Mouse (Mus musculus) central nervous system, embryonic 14 days (tissue): ENCODE results near the gene Cort. TPM values are rescaled to one million over a fixed set of nuclear protein-coding genes. Genes with fewer than 3 reads are reported as not detected.

Experiments
- polyA plus RNA-seq: library from polyadenylated mRNA; depleted of rRNA; stranded (reverse); fragments of >200 nt; gene quantifications from 2 replicates; pipeline ENCODE4 v1.2.3, GENCODE M21; 2012; rRNA removed

Cort gene
- 0.37 and 0.59 TPM in 2 replicates for polyA plus RNA-seq

GRCm38 (mm10) chr4:149126663-149127062 is at the start of gene Cort:
Gene Cort, minus strand, starts transcription at chr4:149126763.

GRCm38 (mm10) chr4:149166215-149166946 is 39.8 kb upstream of the Cort start, which contains the start of gene Pgd:
Gene Pgd, minus strand, starts transcription at chr4:149166771.

GRCm38 (mm10) chr4:149136982-149137770 is 10.6 kb upstream of the Cort start, which contains the start of gene Cenps:
Gene Cenps, minus strand, starts transcription at chr4:149137629.

DNA sequence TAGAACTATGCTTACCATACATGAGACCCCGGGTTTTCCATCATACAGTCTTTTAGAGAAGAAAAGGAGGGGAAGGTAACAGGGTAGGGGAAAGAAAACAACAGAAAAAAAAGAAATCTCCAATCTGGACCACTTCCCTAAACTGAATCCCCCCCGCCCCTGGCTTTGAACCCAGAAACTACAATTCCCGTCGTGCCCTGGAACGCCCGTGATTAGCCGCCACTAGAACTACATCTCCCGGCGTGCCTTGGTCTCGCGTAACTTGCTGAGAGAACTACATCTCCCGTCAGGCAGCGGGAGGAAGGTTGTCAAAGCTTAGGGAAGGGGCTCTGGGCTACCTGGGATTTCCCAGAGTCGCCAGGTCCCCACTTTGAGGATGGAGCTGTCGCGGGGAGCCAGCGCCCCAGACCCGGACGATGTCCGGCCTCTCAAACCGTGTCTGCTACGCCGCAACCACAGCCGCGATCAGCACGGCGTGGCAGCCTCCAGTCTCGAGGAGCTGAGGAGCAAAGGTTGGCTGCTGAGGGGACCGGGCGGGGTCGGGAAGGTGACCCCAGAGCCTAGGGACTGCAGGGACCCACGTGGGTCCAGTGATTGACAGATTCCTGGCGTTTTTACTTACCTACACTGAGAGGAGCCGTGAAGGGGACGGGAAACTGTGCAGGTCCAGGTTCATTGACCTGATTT is 22.5 kb downstream of the Cort start, which contains the start of gene Dffa:
Dffa (plus strand) TSS at position 272 of the 687 bp plus-strand sequence.

DNA sequence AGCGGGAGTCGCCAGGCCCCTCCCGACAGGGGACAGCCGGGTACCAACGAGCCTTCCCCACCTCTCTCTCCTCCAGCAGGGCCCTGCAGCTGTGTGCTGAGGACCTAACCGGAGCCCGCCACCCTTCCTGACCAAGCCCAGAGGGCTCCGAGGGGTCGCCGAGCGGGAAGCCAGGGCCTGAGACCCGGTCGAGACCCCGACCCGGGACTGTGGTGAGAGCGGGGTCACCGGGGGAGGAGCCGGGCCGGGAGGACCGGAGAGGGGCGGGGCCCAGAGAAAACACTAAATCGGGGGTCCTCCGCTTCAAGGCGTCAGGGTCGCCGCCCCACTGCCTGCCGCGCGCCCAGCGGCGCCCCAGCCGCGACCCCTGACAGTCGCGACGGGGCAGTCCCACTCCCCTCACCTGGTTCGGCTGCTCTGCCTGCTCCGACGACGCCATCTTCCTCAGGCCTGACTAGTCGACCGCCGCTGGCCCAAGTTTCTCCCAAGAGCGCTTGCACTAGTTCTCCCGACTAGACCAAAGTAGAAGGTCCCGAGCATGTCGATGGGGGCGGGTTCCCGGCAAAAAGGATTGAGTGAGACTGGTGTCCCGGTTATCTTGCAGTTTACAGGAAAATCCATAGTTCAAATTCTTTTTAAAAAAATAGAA is 27.1 kb downstream of the Cort start, which contains the start of gene Pex14:
Pex14 (minus strand) TSS at position 508 of the 649 bp plus-strand sequence.

Other genes starting within 250 kb of the Cort start
- 38.0 and 38.6 TPM in 2 replicates for gene Pex14, start 26.9 kb downstream of the Cort start, polyA plus RNA-seq
- 27.6 and 28.4 TPM in 2 replicates for gene Dffa, start 22.6 kb downstream of the Cort start, polyA plus RNA-seq
- gene Cenps, start 10.9 kb upstream of the Cort start, polyA plus RNA-seq: 20.5 and 22.1 TPM in 2 replicates
- gene Pgd, start 40.0 kb upstream of the Cort start, polyA plus RNA-seq: 100 and 107 TPM in 2 replicates
- gene Kif1b, start 180.9 kb upstream of the Cort start, polyA plus RNA-seq: 147 TPM in 2 replicates